Mouse (Mus musculus): ENCODE data around the gene Isg20l2. TPM values are rescaled to one million over a fixed set of nuclear protein-coding genes. Genes with fewer than 3 reads are reported as not detected.

The Isg20l2 gene
- polyA plus RNA-seq, 1 experiment from 2014 or later, result 25.0 TPM

DNA sequence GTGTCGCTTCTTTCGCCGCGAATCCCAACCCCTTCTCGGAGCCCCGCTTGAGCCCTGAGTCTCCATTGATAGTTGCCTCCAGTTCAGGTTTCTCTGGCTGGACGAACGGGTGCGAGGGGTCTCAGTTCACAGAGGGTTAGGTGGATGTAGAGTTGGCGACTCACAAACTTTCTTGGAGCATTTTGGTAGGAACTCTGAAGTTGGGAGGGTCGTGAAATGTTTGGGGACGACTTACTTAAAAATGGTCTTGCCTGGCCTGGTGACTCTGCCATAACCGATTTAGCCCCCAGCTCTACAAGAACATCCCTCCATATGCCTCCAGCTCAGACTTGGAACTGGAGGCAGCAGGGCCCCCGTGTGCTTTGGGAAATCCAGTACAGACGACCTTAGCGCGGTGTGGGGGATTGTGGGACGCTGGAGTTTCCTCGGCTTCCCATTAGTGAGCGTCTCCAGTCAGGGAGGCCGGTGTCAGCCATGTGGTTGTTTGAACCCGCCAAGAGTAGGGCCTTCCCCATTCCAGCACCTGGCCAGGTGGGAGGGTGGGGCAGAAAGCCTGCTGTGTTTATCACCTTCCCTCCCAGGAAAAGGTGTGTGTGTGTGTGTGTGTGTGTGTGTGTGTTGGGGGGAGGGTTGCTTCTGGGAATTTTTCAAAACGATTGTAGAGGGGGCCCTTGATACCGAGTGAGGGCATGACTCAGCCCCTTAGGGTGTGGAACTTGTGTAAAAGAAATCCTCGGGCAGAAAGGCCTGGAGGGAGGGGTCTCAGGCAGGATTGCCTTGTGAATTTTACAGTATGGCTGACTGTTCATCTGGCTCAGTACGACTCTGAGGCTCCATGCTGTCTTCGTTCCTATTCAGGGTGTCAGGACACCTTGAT is 22.9 kb upstream of the Isg20l2 start:
- Histone ChIP-seq H3K4me3 (ENCODE audit: low read depth, low read length) (peak overlapping the region; percentile 98), H3K4me2 (peak overlapping the region; percentile 94), H3K9me3 (replicated peaks; ENCODE audit: control insufficient read depth, low read length) (no peaks in the 10 kb centered on the region), H3K27ac (ENCODE audit: low read depth, low read length) (peak overlapping the region; percentile 97), H3K9ac (ENCODE audit: low read depth, low read length) (peak overlapping the region; percentile 99), H3K36me3 (ENCODE audit: control insufficient read depth, insufficient read depth, low read length) (no peaks in the 10 kb centered on the region), H3K4me1 (ENCODE audit: control insufficient read depth, insufficient read depth, low read length) (peaks cover 33% of the 10 kb centered on the region), H3K27me3 (ENCODE audit: control insufficient read depth, insufficient read depth, low read length) (no peaks in the 10 kb centered on the region)
- no peak for ATAC-seq (replicated peaks; ENCODE audit: insufficient number of reproducible peaks, low FRiP score, low TSS enrichment)
- WGBS (ENCODE audit: insufficient replicate concordance), result under 1% methylated on average over 27 of the region's 27 CpGs

DNA sequence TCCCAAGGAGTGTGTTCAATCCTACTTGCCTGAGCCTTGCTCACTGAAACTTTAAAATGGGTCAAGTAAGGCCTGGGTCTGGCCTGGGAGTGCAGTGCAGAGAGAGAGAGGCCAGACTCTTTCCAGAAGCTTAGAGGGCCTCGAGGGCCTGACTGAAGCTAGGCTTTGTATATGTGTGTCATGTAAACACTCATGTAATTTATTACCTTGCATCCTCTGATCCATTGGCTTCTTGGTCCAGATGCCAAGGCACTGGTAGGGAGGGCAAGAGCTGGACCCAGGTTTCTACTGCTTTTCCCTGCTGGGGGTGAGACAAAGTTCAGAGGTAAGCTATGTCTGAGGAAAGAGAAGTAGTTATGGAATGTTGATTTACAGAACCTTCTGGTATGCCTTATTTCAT is 22.2 kb upstream of the Isg20l2 start:
- H3K27me3 ChIP-seq (ENCODE audit: control insufficient read depth, insufficient read depth, low read length), result no peaks in the 10 kb centered on the region
- peaks cover 33% of the 10 kb centered on the region for H3K4me1 ChIP-seq (ENCODE audit: control insufficient read depth, insufficient read depth, low read length)
- no peaks in the 10 kb centered on the region for H3K9me3 ChIP-seq (replicated peaks; ENCODE audit: control insufficient read depth, low read length)
- ATAC-seq (replicated peaks; ENCODE audit: insufficient number of reproducible peaks, low FRiP score, low TSS enrichment), result no peak
- WGBS (ENCODE audit: insufficient replicate concordance), result 3% methylated on average over 1 of the region's 1 CpGs
- peak overlapping the region; percentile 94 for H3K4me2 ChIP-seq
- H3K4me3 ChIP-seq (ENCODE audit: low read depth, low read length), result peak overlapping the region; percentile 98
- peak overlapping the region; percentile 97 for H3K27ac ChIP-seq (ENCODE audit: low read depth, low read length)
- H3K36me3 ChIP-seq (ENCODE audit: control insufficient read depth, insufficient read depth, low read length), result no peaks in the 10 kb centered on the region
- peak overlapping the region; percentile 99 for H3K9ac ChIP-seq (ENCODE audit: low read depth, low read length)

DNA sequence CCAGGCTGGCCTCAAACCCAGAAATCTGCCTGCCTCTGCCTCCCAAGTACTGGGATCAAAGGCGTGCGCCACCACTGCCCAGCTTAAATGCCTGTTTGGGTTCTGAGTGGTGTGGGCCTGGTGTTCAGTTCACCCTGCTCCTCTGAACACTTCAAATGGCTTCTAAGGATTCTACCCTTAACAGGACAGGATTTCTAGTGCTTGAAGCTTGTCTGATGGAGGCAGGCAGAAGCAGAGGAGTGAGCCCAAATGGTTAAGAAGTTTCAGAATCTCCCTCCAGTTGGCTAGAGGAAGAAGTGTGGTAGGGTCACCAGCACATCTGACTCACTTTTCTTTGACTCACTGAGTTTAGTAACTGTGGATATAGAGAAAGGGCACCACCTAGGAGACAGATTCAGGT is 20.7 kb upstream of the Isg20l2 start:
- 75% methylated on average over 2 of the region's 2 CpGs for WGBS (ENCODE audit: insufficient replicate concordance)
- Histone ChIP-seq H3K4me2 (peak overlapping the region; percentile 94), H3K27ac (ENCODE audit: low read depth, low read length) (peak overlapping the region; percentile 81), H3K4me3 (ENCODE audit: low read depth, low read length) (peak overlapping the region; percentile 26), H3K4me1 (ENCODE audit: control insufficient read depth, insufficient read depth, low read length) (peaks cover 33% of the 10 kb centered on the region), H3K9me3 (replicated peaks; ENCODE audit: control insufficient read depth, low read length) (no peaks in the 10 kb centered on the region), H3K27me3 (ENCODE audit: control insufficient read depth, insufficient read depth, low read length) (no peaks in the 10 kb centered on the region), H3K9ac (ENCODE audit: low read depth, low read length) (peak overlapping the region; percentile 65; the same call in 1 of the 2 replicates), H3K36me3 (ENCODE audit: control insufficient read depth, insufficient read depth, low read length) (peaks cover 3% of the 10 kb centered on the region; the same call in 1 of the 2 replicates)
- no peak for ATAC-seq (replicated peaks; ENCODE audit: insufficient number of reproducible peaks, low FRiP score, low TSS enrichment)

DNA sequence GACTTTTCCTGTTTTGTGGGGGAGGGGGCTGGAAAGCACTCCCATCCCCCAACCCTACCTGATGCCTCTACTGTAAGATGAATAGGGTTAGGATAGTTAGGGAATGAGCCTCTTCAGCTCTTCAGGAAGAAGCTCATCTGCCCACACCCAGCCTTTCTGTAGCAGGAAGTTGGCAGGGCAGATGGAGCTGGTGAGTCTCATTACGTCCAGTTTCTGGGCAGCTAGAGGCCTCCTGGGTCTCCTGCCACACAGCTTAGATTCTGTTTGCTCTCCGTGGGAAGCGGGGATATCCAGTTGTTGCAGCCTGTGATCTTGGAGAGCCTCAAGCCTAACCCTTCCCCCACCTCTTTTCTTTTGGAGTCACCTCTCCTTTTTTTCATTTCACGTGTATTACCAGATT is 20.2 kb upstream of the Isg20l2 start:
- peak overlapping the region; percentile 65 for H3K9ac ChIP-seq (ENCODE audit: low read depth, low read length)
- ATAC-seq (replicated peaks; ENCODE audit: insufficient number of reproducible peaks, low FRiP score, low TSS enrichment), result no peak
- H3K36me3 ChIP-seq (ENCODE audit: control insufficient read depth, insufficient read depth, low read length), result peaks cover 8% of the 10 kb centered on the region; the same call in 1 of the 2 replicates
- peak overlapping the region; percentile 94 for H3K4me2 ChIP-seq
- H3K27ac ChIP-seq (ENCODE audit: low read depth, low read length), result peak overlapping the region; percentile 81
- H3K27me3 ChIP-seq (ENCODE audit: control insufficient read depth, insufficient read depth, low read length), result no peaks in the 10 kb centered on the region
- 6% methylated on average over 4 of the region's 4 CpGs for WGBS (ENCODE audit: insufficient replicate concordance)
- H3K4me3 ChIP-seq (ENCODE audit: low read depth, low read length), result peak overlapping the region; percentile 45
- no peaks in the 10 kb centered on the region for H3K9me3 ChIP-seq (replicated peaks; ENCODE audit: control insufficient read depth, low read length)
- peaks cover 33% of the 10 kb centered on the region for H3K4me1 ChIP-seq (ENCODE audit: control insufficient read depth, insufficient read depth, low read length)

DNA sequence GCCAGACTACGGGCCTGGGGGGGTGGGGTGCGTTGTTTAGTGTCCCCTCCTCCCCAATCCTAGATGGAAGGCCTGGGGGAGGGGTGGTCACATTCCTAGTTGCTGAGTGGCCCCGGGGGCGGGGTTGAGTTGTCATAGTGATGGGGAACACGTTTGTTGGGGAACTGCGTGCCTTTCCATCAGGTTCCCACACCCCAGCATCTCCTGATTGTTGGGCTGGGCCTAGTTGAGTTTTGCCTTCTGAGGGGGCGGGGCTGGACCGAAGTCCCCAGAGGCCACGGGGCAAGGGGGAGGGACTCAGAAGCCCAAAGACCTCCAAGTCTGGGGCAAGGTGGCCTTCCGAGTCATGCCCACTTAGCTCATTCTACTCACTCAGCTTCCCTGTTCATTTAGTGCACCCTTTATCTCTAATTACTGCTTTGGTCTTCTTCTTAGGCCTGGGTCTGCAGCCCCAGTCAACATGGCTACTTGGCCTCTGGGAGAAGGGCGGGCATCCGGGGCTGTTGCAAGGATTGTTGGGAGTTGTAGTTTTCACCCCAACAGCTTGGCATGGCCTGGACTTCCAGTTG is 19.5 kb upstream of the Isg20l2 start:
- Histone ChIP-seq H3K27me3 (ENCODE audit: control insufficient read depth, insufficient read depth, low read length) (no peaks in the 10 kb centered on the region), H3K4me2 (peak overlapping the region; percentile 94), H3K9me3 (replicated peaks; ENCODE audit: control insufficient read depth, low read length) (no peaks in the 10 kb centered on the region), H3K4me3 (ENCODE audit: low read depth, low read length) (peak overlapping the region; percentile 45), H3K36me3 (ENCODE audit: control insufficient read depth, insufficient read depth, low read length) (peaks cover 16% of the 10 kb centered on the region; the same call in 1 of the 2 replicates), H3K4me1 (ENCODE audit: control insufficient read depth, insufficient read depth, low read length) (peaks cover 33% of the 10 kb centered on the region), H3K9ac (ENCODE audit: low read depth, low read length) (peak overlapping the region; percentile 65), H3K27ac (ENCODE audit: low read depth, low read length) (peak overlapping the region; percentile 81)
- peak; percentile 18; the same call in 1 of the 2 replicates for ATAC-seq (replicated peaks; ENCODE audit: insufficient number of reproducible peaks, low FRiP score, low TSS enrichment)
- WGBS (ENCODE audit: insufficient replicate concordance), result 4% methylated on average over 12 of the region's 12 CpGs

DNA sequence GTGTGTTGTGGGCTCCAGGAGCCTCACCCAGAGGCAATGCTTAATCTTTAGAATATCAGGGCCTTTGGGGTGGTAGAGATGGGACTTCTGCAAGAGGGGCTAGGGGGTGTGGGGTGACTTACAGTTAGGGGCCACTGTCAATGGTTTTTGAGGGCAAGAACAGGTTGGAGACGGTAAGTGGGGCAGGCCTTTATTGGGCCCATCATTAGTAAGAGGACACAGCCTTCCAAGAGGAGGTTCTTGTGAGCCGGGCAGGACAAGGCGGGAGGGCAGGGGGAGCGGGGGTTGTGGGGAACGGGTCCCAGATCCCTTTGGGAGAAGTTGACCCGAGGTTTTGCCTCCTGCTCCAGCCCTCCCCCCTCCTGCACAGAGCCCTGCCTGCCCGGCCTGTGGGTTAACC is 16.6 kb upstream of the Isg20l2 start:
- H3K36me3 ChIP-seq (ENCODE audit: control insufficient read depth, insufficient read depth, low read length), result peaks cover 23% of the 10 kb centered on the region
- no peak for ATAC-seq (replicated peaks; ENCODE audit: insufficient number of reproducible peaks, low FRiP score, low TSS enrichment)
- H3K9me3 ChIP-seq (replicated peaks; ENCODE audit: control insufficient read depth, low read length), result no peaks in the 10 kb centered on the region
- H3K27me3 ChIP-seq (ENCODE audit: control insufficient read depth, insufficient read depth, low read length), result no peaks in the 10 kb centered on the region
- H3K4me1 ChIP-seq (ENCODE audit: control insufficient read depth, insufficient read depth, low read length), result peaks cover 24% of the 10 kb centered on the region
- no peak overlapping the region for H3K4me3 ChIP-seq (ENCODE audit: low read depth, low read length)
- no peak overlapping the region for H3K9ac ChIP-seq (ENCODE audit: low read depth, low read length)
- no peak overlapping the region for H3K27ac ChIP-seq (ENCODE audit: low read depth, low read length)
- WGBS (ENCODE audit: insufficient replicate concordance), result 86% methylated on average over 7 of the region's 7 CpGs
- no peak overlapping the region for H3K4me2 ChIP-seq

DNA sequence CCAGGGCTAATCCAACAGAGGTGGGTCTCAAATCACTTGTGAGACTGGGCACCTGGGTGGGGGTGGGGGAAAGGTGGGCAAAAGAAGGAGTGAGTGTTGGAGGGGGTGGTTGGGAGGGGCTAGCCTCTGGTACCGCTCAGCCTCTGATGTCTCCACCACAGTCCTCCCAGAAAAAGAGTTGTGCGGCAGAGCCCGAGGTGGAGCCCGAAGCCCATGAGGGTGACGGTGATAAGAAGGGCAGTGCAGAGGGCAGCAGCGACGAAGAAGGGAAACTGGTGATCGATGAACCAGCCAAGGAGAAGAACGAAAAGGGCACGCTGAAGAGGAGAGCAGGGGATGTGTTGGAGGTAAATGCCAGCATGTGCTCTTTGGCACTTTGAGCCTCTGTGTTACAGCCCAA is 16.2 kb upstream of the Isg20l2 start:
- no peak for ATAC-seq (replicated peaks; ENCODE audit: insufficient number of reproducible peaks, low FRiP score, low TSS enrichment)
- H3K4me3 ChIP-seq (ENCODE audit: low read depth, low read length), result no peak overlapping the region
- H3K9ac ChIP-seq (ENCODE audit: low read depth, low read length), result no peak overlapping the region
- peaks cover 23% of the 10 kb centered on the region for H3K36me3 ChIP-seq (ENCODE audit: control insufficient read depth, insufficient read depth, low read length)
- H3K4me2 ChIP-seq, result no peak overlapping the region
- H3K9me3 ChIP-seq (replicated peaks; ENCODE audit: control insufficient read depth, low read length), result no peaks in the 10 kb centered on the region
- WGBS (ENCODE audit: insufficient replicate concordance), result 87% methylated on average over 10 of the region's 10 CpGs
- no peaks in the 10 kb centered on the region for H3K27me3 ChIP-seq (ENCODE audit: control insufficient read depth, insufficient read depth, low read length)
- H3K4me1 ChIP-seq (ENCODE audit: control insufficient read depth, insufficient read depth, low read length), result peaks cover 20% of the 10 kb centered on the region
- no peak overlapping the region for H3K27ac ChIP-seq (ENCODE audit: low read depth, low read length)

DNA sequence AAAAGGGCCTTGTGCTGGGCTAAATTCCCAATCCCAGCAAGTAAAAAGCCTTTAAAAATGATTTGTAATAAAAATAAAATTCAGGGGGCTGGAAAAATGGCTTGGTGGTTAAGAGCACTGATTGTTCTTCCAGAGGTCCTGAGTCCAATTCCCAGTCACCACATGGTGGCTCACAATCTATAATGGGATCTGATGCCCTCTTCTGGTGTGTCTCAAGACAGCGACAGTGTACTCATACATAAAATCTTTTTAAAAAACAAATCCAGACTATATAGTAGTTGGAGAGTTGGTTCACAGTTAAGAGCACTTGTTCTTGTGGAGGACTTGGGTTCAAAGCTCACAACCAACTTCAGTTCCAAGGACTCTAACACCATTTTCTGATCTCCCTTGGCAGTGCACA is 13.1 kb upstream of the Isg20l2 start:
- ATAC-seq (replicated peaks; ENCODE audit: insufficient number of reproducible peaks, low FRiP score, low TSS enrichment), result no peak
- Histone ChIP-seq H3K4me3 (ENCODE audit: low read depth, low read length) (no peak overlapping the region), H3K27ac (ENCODE audit: low read depth, low read length) (no peak overlapping the region), H3K9ac (ENCODE audit: low read depth, low read length) (no peak overlapping the region), H3K36me3 (ENCODE audit: control insufficient read depth, insufficient read depth, low read length) (peaks cover 26% of the 10 kb centered on the region), H3K9me3 (replicated peaks; ENCODE audit: control insufficient read depth, low read length) (no peaks in the 10 kb centered on the region), H3K4me1 (ENCODE audit: control insufficient read depth, insufficient read depth, low read length) (no peaks in the 10 kb centered on the region; the same call in 1 of the 2 replicates), H3K4me2 (no peak overlapping the region), H3K27me3 (ENCODE audit: control insufficient read depth, insufficient read depth, low read length) (no peaks in the 10 kb centered on the region)
- WGBS (ENCODE audit: insufficient replicate concordance), result 83% methylated on average over 1 of the region's 1 CpGs

Data from heart, embryonic 11.5 days (tissue).